Mouse (Mus musculus) frontal cortex, postnatal 14 days (tissue): ENCODE results near the gene Cask.

Source experiments
- DNase-seq, 2 experiments: peaks; one replicate each; pipeline ENCODE4 v3.0.0; 2022; ENCODE audit warnings: low spot score in 2 of 2

Cask gene

DNA sequence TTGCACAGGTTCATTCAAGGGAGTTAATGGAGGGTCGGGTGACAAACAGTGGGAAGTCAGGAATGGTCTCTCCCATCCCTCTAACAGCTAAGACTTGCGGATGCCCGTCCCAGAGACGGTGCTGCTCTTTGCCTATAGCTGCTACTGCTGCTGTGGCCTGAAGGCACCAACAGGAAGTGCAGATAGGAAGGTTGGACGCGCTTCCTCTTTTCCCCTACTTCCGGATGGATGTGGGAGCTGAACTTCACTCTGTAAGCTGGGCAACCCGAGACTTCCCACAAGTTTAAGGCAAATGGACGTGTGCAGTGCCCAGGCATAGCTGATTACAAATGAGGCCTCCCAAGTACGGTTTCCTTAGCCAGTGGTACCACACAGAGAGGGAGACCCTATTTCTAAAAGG is 333.1 kb downstream of the Cask start:
- DNase-seq: no peak

DNA sequence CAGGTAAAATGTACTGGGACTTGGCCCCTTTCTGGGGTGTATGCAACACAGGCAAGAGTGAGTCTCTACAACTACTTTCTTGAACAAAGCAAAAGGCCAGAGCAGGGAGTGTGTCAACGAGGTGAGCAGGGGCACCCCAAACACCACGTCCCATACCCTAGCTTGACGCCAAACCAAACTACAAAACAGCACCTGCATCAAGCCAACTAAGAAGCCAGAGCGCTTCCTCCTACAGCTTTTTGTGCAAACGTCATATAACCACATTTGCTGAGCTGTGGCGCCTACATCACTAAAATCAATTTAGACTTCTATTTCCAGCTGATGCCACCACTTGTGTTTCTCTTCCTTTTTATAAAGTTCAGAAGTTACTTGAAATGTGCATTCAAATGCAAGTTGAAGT is 334.7 kb downstream of the Cask start:
- DNase-seq: no peak

DNA sequence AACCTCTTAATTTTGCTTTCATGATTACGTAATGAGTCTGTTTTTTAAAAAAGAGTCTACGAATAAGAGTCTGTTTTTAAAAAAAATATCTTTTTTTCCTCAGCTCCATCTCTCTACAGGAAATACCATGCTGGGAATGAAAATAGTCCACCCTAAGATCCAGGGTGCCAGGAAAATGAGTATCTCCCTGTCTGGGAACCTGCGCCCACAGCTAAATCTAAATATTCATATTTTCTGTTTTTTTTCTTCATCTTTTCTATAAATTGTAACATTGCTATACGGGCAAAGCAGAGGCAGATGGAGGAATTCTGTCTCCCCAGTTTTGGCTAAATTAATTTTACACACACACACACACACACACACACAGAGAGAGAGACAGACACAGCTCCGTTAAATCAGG is 337.3 kb downstream of the Cask start:
- DNase-seq: no peak

DNA sequence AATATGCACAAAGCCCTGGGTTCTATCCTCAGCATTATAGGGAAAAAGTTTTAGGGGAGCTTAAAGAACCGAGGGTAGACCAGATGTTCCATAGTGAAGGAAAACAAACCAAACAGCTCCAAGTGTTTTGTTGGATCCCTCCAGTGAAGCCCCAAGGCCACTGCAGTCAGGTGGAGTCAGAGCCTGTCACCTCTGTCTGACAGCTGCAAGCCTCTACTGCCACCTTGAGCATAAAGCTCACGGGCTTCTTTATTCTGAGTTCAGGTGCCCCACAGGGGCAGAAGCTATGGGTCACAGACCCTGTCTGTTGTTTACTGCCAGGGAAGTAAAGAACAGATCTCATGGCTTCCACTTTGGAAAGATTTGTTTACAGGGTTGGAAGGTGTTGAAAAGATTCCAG is 338.0 kb downstream of the Cask start:
- no peak for DNase-seq

DNA sequence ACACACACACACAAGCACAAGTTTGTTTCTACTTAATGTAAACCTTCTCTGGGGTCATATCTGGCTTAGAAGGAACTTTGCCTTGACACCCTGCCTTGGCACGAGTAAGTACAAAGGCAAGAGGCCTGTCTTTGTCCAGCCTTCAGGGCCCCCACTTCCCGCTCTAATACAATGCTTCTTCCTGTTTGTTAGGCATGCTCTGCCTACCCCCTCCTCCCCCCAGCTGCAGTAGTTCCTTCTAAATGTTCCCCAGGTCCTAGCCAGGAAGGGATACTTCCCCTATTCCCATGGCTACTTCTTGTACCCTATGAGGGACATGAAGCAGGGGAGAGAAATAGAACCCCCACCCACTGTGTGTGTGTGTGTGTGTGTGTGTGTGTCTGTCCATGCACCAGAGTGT is 344.8 kb downstream of the Cask start:
- no peak for DNase-seq

DNA sequence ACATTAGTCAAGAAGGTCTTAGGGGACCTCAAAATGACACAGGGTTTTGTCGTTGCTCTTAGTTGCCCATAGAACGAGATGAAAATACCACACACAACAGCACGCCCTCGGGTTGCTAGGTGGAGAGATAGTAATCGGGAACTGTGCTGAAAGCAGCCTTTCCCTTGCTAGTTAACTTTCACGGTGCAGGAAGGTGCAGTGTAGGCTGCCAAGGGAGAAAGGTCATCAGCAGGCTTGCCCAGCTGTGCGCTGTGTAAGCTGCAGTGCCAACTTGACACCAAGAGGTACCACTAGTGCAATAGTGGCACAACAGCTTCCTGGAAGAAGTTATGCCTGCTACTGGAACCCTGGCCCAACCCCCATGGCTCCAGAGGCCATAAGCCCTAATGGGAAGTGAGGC is 346.8 kb downstream of the Cask start:
- no peak for DNase-seq

DNA sequence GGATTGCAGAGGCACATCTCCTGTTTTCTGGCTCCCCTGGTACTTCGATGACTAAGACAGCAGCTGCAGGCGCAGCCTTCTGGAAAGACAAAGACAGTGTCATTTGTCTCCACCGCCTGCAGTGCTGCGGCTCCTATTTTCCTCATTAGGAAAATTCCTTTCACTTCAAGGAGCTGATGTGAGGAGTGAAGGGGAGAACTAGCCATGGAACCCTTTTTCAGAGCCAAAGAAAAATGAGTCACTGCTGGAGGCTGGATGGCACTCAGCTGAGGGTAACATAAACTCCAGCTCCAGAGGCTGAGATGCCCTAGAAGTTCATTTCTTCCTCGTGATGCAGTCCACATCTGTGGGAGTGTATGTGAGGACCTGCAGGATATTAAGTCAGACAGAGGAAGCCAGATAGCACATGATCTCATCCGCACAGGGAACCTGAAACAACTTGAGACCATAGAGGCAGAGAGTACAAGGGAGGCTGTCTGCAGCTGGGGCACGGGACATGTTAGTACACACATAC is 348.2 kb downstream of the Cask start:
- DNase-seq: no peak

DNA sequence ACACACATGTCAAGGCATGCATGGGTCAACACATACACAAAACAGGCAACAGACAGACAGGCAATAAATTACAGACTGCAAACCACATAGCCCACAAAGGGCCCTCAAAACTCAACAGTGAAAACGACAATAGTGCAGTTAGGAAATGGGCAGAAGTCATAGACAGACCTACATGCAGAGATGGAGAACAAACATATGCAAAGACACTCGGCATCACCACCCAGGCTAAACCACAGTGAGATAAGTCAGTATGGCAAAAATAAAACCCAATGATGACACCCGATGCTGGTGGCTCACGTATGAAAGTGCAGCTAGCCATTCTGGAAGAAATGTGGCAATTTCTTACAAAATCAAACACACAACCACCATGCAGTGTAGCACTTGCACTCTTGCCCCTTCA is 350.9 kb downstream of the Cask start:
- DNase-seq: no peak

DNA sequence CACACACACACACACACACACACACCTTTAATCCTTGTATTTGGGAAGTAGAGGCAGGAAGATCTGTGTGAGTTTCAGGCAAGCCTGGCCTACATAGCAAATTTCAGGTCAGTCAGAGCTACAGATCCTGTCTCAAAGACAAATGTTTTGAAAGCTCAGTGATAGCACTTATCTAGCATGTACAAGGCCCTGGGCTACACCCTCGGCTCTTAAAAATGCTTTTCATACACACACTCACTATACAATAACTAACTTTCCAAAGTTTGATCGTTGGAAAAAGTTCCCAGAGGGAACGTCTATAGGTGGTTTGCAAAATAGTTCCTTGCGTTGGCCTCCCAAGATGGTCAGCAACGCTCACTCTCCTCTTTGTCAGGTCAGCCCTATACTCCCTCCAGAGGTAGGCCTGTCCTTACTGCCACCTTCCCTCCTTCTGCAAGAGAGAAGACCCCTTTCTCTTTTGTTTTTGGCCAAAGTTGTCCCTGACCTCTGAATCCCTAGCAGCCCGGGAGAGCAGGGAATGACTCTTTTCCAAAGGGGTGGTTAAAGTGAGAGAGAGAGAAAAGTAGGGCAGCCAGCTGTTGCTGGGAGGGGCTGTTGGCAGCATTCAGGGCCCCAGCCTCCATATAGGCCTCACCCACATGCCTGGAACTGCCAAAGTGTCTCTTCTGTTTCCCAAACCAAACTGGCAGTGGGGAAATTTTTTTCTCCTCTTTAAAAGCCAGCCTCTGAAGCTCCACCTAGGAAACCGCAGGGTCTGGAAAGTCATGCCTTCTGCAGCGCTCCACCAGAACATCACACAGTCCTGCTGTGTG is 356.1 kb downstream of the Cask start:
- DNase-seq: no peak

DNA sequence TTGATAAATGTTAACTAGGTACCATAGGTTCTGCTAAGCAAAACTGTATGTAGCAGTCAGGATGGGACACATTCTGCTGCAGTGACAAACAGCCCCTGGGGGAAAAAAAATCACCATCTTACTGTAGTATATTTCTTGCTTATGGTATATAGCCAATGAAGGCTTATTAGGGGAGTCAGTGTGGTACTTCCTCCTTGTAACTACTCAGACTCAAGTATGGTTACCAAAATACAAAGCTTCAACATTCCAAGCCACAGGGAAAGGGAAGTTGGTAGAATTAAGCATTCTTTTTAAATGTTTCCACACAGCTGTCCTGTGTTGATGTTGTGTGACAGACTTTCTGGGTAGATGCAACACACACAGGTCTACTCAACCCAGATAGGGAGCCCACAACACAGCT is 358.2 kb downstream of the Cask start:
- DNase-seq: no peak

DNA sequence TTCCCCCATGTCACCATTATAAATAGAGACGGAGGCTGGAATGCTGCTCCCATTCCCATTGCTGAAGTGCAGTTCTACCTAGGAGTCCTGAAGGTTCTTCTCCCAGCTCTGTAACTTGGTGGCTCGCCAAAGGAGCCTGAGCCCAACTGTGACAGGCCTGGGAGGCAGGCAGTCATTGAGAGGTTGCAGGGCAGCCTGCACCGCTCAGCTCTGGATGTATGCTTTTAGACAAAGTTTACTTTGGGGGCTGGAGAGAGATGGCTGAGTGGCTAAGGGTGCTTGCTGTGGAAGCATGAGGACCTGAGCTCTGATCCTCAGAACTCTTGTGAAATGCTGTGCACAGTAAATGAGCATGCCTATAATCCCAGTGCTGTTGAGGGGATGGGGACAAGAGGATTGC is 360.2 kb downstream of the Cask start:
- no peak for DNase-seq

DNA sequence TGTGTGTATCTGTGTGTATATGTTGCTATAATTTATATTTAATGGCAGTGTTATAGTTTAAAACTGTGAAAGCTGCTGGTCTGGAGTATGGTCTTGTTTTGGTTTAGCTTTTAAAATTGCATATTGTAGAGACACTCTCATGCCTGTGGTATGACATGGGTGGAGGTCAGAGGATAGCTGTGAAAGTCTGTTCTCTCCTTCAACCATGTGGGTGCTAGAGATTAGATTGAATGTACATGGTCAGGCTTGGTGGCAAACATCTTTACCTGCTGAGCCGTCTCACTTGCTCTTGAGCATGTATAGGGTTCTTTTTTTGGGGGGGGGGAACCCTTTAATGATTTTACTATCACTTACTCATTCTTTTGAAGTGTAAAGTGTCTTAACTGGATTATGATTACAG is 361.4 kb downstream of the Cask start:
- no peak for DNase-seq

DNA sequence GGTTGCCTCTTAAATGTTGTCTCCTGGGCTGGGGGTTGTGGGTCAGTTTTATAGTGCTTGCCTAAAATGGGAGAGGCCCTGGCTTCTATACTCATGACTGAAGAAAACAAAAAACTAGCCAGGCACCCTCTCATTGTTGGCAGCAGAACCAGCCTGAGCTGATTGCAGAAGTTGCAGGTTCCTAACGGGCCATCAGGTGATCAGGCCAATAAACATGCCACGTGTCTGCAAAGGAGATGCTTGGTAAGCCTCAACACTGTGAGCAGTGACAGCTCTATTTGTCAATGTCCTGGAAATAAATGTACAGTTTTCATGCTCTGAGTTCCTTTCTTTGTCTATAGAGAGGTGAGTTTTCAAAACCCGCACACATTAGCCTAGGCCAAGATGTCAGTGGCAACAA is 362.2 kb downstream of the Cask start:
- DNase-seq: no peak

DNA sequence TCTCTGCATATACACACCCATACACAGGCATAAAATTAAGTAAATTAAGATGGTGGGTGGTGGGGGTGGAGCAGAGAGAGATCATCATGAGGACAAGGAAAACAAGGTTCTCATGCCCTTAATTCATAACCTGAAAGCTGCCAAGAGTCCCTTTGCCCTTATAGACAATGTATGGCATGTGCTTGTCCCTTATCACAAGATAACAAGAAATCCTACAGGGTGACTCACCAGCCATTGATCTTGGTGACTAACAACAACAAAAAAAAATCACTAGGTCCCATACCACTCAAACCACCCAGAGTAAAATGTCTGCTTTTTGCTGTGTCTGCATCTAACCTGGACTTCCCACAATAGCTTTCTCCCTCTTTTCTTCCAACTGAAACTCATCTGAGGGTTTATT is 366.7 kb downstream of the Cask start:
- DNase-seq: no peak

DNA sequence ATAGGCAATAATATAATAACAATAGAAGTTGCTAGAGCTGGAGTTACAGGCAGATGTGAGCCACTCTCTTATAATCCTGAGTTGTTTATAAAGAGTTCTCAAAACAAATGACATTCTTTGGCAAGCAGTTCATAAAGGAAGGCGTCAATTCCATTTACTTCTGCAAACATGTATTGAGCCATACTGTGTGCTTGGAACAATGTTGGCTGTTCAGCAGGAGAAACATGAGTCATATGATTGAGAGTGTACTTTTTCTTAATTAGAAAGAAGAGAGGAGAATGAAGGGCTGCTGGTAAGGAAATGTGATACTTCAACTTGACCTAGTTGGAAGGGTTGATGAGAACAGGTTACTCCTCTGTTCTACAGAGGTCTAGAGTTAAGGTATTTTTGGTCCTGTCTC is 368.6 kb downstream of the Cask start:
- no peak for DNase-seq

DNA sequence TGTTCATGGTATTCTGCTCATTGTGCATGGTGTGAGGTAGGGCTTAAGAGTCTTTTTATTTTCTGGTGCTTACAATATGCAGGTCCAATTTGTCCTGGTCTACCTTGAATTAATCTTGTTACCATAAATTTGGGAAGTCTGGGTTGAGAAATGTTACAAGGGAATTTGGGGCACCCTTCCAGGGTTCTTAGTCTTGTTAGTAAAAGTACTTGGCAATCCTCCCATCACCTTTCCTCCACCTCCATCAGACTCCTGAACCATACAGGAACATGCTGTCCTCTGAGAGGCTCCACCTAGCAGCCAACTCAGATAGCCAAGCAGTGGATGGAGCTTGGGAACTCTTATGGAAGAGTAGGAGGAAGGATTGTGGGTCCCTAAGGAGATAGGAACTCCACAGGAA is 371.6 kb downstream of the Cask start:
- DNase-seq: no peak

DNA sequence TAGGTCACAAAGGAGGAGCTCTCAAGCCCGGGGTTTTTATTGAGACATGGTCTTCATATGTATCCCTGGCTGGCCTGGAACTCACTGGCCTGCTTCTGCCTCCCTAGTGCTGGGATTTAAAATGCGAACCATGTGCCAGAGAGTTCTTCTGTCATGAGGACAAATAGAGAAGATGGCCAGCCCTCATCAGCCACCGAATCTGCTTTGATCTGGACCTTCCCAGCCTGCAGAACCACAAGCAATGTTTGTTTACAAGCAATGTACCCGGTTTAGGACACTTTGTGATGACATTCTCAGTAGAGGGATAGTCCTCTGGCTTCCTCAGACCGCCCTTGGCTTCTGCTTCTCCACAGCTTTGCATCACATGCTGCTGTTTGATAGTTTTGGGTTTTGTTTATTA is 372.9 kb downstream of the Cask start:
- DNase-seq: no peak

DNA sequence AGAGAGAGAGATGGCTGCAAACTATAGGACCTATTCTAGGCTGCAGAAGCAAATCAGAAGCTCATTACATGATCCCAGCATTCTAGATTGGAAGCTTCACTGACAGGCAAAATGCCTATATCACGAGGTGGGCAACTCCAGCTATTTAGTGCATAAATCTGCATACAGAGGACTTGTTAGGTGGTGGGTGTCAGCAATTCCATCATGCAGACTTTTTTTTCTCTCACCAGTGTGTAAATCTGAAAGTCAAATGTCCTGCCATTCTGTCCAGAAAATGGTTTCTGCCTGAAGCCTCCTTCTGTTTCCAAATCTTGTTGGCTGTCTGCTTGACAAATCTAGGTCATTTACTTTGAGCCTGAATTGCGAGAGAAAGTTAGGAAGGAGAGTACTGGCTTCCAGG is 373.6 kb downstream of the Cask start:
- DNase-seq: no peak

DNA sequence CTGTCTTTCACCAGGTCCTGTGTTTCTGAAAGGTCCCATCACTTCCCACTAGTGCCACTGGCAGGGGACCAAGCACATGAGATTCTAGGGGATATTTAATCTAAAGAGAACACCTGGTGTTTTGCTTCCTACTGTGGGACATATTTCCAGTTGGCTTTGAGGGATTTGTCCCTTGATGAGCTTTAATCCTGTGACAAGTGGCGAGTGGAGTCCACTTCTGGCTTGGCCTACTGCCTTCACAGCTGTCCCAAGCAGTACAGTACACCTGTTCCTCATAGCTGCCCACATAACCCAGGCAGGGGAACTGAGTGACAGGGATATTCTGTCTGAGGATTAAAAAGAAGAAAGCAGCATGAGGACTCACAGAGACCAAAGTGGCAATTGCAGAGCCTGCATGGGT is 375.8 kb downstream of the Cask start:
- DNase-seq: no peak

DNA sequence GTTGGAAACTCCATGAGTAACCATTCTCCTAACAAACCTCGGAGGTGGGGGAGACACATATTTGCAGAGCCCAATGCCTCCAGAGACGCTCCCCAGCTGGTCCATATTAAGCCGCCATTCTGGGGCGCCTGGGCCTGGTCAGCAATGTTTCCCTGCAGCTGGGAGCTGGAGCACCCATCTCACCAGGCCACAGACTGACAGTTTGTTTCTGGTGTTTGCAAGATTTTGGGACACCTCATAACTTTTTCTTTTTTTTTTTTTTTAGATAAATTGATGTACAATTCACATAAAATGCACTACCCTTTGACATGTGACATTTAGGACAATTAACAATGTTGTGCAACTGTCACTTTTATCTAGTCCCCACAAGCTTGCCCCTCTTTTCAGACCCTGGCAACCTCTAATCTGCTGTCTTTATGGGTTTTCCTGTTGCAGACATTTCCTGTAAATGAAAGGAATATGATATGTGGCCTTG is 378.4 kb downstream of the Cask start:
- DNase-seq: no peak

DNA sequence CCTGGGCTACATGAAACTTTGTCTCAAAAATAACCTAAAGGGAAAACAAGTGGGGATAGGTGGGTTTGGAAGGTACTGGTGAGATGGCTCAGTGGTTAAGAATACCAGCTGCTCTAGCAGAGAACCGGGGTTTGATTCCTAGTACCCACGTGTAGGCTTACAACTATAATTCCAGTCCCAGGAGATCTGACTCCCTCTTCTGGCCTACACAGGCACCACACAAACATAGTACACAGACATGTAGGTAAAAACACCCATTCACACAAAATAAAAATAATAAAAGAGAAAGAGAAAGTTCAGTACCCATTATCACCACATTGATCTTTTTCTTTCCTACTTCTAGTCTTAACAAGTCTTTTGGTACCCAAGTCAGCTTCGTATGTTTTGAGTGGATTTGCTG is 379.2 kb downstream of the Cask start:
- no peak for DNase-seq

DNA sequence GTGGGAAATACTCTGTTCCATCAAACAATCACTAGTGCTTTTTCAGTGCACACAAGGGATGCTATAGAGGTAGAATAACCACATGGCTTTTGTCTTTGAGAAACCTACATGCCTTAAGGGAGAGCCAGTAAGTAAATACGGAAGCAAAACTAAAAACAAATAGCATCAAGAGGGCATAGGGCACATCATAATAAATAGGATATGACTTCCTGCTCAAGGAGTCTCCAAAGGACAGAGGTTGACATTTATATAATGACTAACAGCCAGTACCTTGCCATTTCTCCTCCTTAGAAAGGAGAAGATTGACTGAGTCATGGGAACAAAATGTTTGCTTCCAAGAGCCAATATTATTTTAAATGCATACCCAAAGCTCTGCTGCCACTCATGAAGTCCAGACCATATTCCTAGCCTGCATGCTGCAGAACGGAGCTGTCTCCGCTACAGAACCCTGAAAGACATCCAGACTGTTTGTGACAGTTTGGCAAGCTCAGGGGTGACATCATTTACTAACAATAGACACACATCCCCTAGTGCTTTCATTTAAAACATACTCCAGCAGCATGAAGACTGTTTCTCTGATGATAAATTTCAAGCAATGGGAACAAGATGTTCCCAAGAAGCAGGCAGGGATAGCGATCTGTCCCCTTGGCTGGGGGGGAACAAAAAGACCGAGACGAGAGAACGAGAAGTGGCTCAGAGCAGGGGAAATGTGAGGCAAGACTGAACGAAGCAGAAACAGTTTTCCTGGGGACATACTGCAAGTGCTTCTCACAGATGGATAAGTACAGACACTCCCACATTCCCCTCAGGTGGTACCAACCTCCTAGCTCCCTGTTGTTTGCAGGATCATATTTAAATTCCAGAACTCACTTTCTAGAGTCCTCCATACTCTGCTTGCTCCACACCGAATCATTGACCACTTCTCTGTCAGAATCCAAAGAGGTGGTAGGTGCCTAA is 381.7 kb downstream of the Cask start:
- DNase-seq: peak; percentile 13 to 24

DNA sequence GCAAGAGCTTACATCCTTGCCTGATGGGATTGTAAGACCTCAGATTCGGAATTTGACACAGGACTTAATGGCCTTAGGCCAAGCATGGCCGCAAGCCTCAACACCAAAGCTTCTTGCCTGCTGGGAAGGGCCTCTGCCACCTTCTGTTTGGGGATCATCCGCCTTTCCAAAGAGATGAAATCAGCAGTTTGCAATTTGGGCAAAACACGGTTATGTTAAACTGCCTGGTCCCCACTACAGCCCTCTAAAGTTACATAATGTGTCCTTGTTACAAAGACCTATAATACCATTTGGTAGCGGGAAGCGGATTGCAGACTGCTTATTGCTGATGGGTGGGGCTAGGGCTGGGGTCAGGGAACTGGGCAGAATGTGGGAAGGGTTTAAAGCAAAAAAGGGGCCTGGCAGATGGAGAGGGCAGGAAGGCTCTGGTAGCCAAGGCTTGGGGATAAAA is 384.0 kb downstream of the Cask start:
- no peak for DNase-seq
